In the genomic region with DNA sequence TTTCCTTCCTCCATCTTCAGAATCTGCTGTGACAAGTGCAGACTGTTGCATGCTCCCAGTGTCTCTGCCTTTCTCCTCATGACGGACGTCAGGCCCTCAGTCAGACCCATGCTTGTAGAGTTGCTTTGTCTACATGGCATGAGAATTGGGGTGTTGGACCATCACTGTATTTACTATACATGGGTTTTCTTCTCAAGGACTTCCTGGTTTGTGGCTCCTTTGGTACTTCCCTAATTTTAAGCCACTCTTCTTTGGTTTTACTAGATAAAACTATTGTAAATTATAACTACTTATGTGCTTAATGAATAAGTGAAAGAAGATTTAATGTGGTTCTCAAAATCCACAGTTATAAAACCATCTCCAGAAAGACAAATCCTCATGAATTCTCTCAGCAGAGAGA, we compare ENCODE assay signal across 19 mouse cellular contexts.
A peak's percentile ranks its signal among the peaks of the same experiment; 100 is the strongest.
DNase-seq lines count a peak whose midpoint lies in the region; ATAC-seq and TF ChIP-seq lines count a peak whose summit lies in the region.
"Had no signal": no experiment of that assay in that cellular context is flagged by ENCODE, and none has a peak within 500 bp of the region (broad histone marks: within the 10 kb centered on the region; RNA-seq: fewer than 3 reads in every experiment).

No protein-coding gene starts in this region.

- H3K27ac ChIP-seq in MEL (ENCODE audit: control insufficient read depth, low read depth, low read length), result no peak overlapping the region
- no peak overlapping the region for H3K27ac ChIP-seq in cerebellum, adult 2 months (ENCODE audit: insufficient read depth, low read length)
- H3K27ac ChIP-seq in hindbrain, embryonic 14.5 days, result no peak overlapping the region
- H3K27ac ChIP-seq: embryonic facial prominence, embryonic 13.5 days; embryonic facial prominence, embryonic 15.5 days; forebrain, embryonic 10.5 days had no signal

- H3K27me3 ChIP-seq in MEL (ENCODE audit: control insufficient read depth in 1 of 2, insufficient read depth in 2 of 2, low read length in 2 of 2), result no peaks in the 10 kb centered on the region
- H3K27me3 ChIP-seq in cerebellum, adult 2 months (ENCODE audit: control insufficient read depth, insufficient read depth, low read length), result no peaks in the 10 kb centered on the region
- no peaks in the 10 kb centered on the region for H3K27me3 ChIP-seq in hindbrain, embryonic 14.5 days (ENCODE audit: control insufficient read depth, insufficient read depth, low read length)
- H3K27me3 ChIP-seq: embryonic facial prominence, embryonic 13.5 days; embryonic facial prominence, embryonic 15.5 days had no signal

- H3K9me3 ChIP-seq in MEL (replicated peaks; ENCODE audit: insufficient read depth, low read length), result no peaks in the 10 kb centered on the region
- no peaks in the 10 kb centered on the region for H3K9me3 ChIP-seq in hindbrain, embryonic 14.5 days (ENCODE audit: control insufficient read depth, low read length)
- H3K9me3 ChIP-seq: embryonic facial prominence, embryonic 13.5 days; embryonic facial prominence, embryonic 15.5 days; forebrain, embryonic 10.5 days had no signal

- 88% methylated on average over 2 of the region's 2 CpGs for WGBS in cerebellum, adult 2 months
- 83% methylated on average over 2 of the region's 2 CpGs for WGBS in hindbrain, embryonic 14.5 days

- peaks cover 0 to 4% of the 10 kb centered on the region in 2 experiments; a peak in 2 of 4 replicates for H3K36me3 ChIP-seq in MEL (ENCODE audit: control insufficient read depth in 1 of 2, insufficient read depth in 2 of 2, low read length in 2 of 2)
- peaks cover 5% of the 10 kb centered on the region; the same call in 1 of the 2 replicates for H3K36me3 ChIP-seq in hindbrain, embryonic 14.5 days (replicated peaks; ENCODE audit: control insufficient read depth, insufficient read depth)

- H3K4me1 ChIP-seq in MEL (ENCODE audit: control insufficient read depth in 1 of 2, insufficient read depth in 2 of 2, low read length in 2 of 2), result peaks cover 3 to 4% of the 10 kb centered on the region in 2 experiments; a peak in 3 of 4 replicates
- H3K4me1 ChIP-seq in cerebellum, adult 2 months (ENCODE audit: control insufficient read depth, insufficient read depth, low read length), result no peaks in the 10 kb centered on the region
- H3K4me1 ChIP-seq in hindbrain, embryonic 14.5 days (replicated peaks; ENCODE audit: control insufficient read depth, insufficient read depth, low read length), result peaks cover 11% of the 10 kb centered on the region; the same call in 1 of the 2 replicates
- H3K4me1 ChIP-seq: forebrain, embryonic 10.5 days had no signal

- peak; percentile 33 for ATAC-seq in granulocyte monocyte progenitor cell, adult 5-6 weeks (replicated peaks; ENCODE audit: poor library complexity, severe bottlenecking)
- no peak for ATAC-seq in hindbrain, embryonic 14.5 days (ENCODE audit: low FRiP score)
- ATAC-seq: forebrain, embryonic 14.5 days; forebrain, embryonic 16.5 days had no signal

- peak in 1 of 2 experiments; percentile 36; a peak in 1 of 4 replicates for TF ChIP-seq EP300 in MEL (IDR thresholded peaks at IDR 0.05; ENCODE audit: low read depth in 1 of 2, low read length in 2 of 2)

- no peak overlapping the region for H3K4me2 ChIP-seq in hindbrain, embryonic 14.5 days (replicated peaks)
- H3K4me2 ChIP-seq: embryonic facial prominence, embryonic 13.5 days; embryonic facial prominence, embryonic 15.5 days had no signal

- no peak for TF ChIP-seq POLR2A in MEL (IDR thresholded peaks at IDR 0.05; ENCODE audit: control insufficient read depth in 1 of 2, insufficient read depth in 1 of 2, low read depth in 1 of 2, low read length in 2 of 2, poor library complexity in 1 of 2)
- TF ChIP-seq POLR2A in cerebellum, adult 2 months (IDR thresholded peaks at IDR 0.05; ENCODE audit: borderline replicate concordance, insufficient read depth, low read length), result no peak

- no peak for TF ChIP-seq CTCF in MEL (IDR thresholded peaks at IDR 0.05 in 2 of 3, conservative IDR thresholded peaks at IDR 0.05 in 1 of 3; ENCODE audit: control insufficient read depth in 1 of 3, insufficient read depth in 1 of 3, low read depth in 2 of 3, low read length in 3 of 3, poor library complexity in 1 of 3, severe bottlenecking in 1 of 3)
- no peak for TF ChIP-seq CTCF in cerebellum, adult 2 months (IDR thresholded peaks at IDR 0.05; ENCODE audit: borderline replicate concordance, insufficient read depth, low read depth, low read length)

- H3K79me2 ChIP-seq in MEL (ENCODE audit: control insufficient read depth, insufficient read depth, low read length, poor library complexity), result no peaks in the 10 kb centered on the region

- H3K4me3 ChIP-seq in MEL (ENCODE audit: control insufficient read depth in 1 of 2, insufficient read depth in 1 of 2, low read depth in 2 of 2, low read length in 2 of 2), result no peak overlapping the region
- H3K4me3 ChIP-seq in cerebellum, adult 2 months (replicated peaks; ENCODE audit: insufficient read depth, low read depth, low read length), result no peak overlapping the region
- H3K4me3 ChIP-seq in hindbrain, embryonic 14.5 days (replicated peaks; ENCODE audit: low read length), result no peak overlapping the region
- H3K4me3 ChIP-seq: embryonic facial prominence, embryonic 13.5 days; embryonic facial prominence, embryonic 15.5 days; erythroblast, embryonic 14.5 days; forebrain, embryonic 10.5 days had no signal

- DNase-seq in MEL (ENCODE audit: low read depth, low spot score), result peak; percentile 53
- peak; percentile 29 for DNase-seq in MEL-GATA-1-ER (ENCODE audit: extremely low read depth, low read depth)
- no peak for DNase-seq in cerebellum, adult 2 months
- DNase-seq in hindbrain, embryonic 14.5 days (ENCODE audit: low spot score), result no peak
- DNase-seq: adrenal gland, adult 2 months; adrenal gland, postnatal 10 days; adrenal gland, postnatal 25 days; cerebellum, adult 11 months; cerebellum, adult 18-20 months; cerebellum, adult 9-10 months; cerebellum, postnatal 10 days; embryo, embryonic 11 days had no signal

- H3K9ac ChIP-seq in MEL (ENCODE audit: control insufficient read depth, low read depth, low read length, poor library complexity, severe bottlenecking), result no peak overlapping the region
- H3K9ac ChIP-seq in hindbrain, embryonic 14.5 days, result no peak overlapping the region
- H3K9ac ChIP-seq: embryonic facial prominence, embryonic 13.5 days; embryonic facial prominence, embryonic 15.5 days had no signal

- TF ChIP-seq RAD21 in MEL (IDR thresholded peaks at IDR 0.05; ENCODE audit: low read depth, low read length), result no peak

TF ChIP-seq in MEL, 35 proteins besides CTCF, POLR2A, EP300 and RAD21:
- TF ChIP-seq JUND (IDR thresholded peaks at IDR 0.05; ENCODE audit: low read depth, low read length) (no peak), TAL1 (IDR thresholded peaks at IDR 0.05; ENCODE audit: low read length) (no peak), ELF1 (IDR thresholded peaks at IDR 0.05; ENCODE audit: low read depth, low read length) (peak; percentile 87)

Comparison
In these comparisons a context has a peak if more than half of its experiments do, and no peak if none do; other contexts are left out.
1. DNase-seq: peak in MEL (single experiment) and MEL-GATA-1-ER (single experiment); none in cerebellum, adult 2 months (0 of 2) and hindbrain, embryonic 14.5 days (single experiment).